Mouse (Mus musculus) ovary, adult 10 weeks (tissue): ENCODE results near the gene 1700020L24Rik. TPM values are rescaled to one million over a fixed set of nuclear protein-coding genes. Genes with fewer than 3 reads are reported as not detected.

Experiments used
- polyA plus RNA-seq: library from polyadenylated mRNA; stranded (reverse); fragments of 350-450 nt; fragmentation: Illumina TruSeq; extraction: RNeasy Lipid Tissue Mini Kit (QIAGEN cat#74804); gene quantifications from one replicate; pipeline ENCODE4 v1.2.3, GENCODE M21; 2014

The 1700020L24Rik gene
- not detected for polyA plus RNA-seq

GRCm38 (mm10) chr11:83437377-83437776 is at the start of gene 1700020L24Rik:
Gene 1700020L24Rik (plus strand): TSS chr11:83437677.

GRCm38 (mm10) chr11:83409087-83409754 is 28.3 kb upstream of the 1700020L24Rik start, which contains the start of gene Rasl10b:
Gene Rasl10b (plus strand): TSS chr11:83409137.

GRCm38 (mm10) chr11:83429355-83429754 is 8.1 kb upstream of the 1700020L24Rik start, which contains the start of gene Gas2l2:
Gene Gas2l2 (minus strand): TSS chr11:83429455.

GRCm38 (mm10) chr11:83462711-83463244 is 25.3 kb downstream of the 1700020L24Rik start, which contains the start of gene Mmp28:
Gene Mmp28 (minus strand): TSS chr11:83463071.

GRCm38 (mm10) chr11:83472324-83473234 is 35.1 kb downstream of the 1700020L24Rik start, which contains the start of gene Taf15:
Gene Taf15 (plus strand): TSS chr11:83473086.

Other genes starting within 250 kb of the 1700020L24Rik start
- gene Slfn3, start 246.3 kb upstream of the 1700020L24Rik start, polyA plus RNA-seq: 12.8 TPM
- 10.0 TPM for gene Slfn14, start 151.0 kb upstream of the 1700020L24Rik start, polyA plus RNA-seq
- gene Ap2b1, start 138.7 kb upstream of the 1700020L24Rik start, polyA plus RNA-seq: 69.3 TPM
- gene Pex12, start 135.1 kb upstream of the 1700020L24Rik start, polyA plus RNA-seq: 34.3 TPM
- not detected for gene Rasl10b, start 28.5 kb upstream of the 1700020L24Rik start, polyA plus RNA-seq
- gene Gas2l2, start 8.2 kb upstream of the 1700020L24Rik start, polyA plus RNA-seq: not detected
- 0.63 TPM for gene Mmp28, start 25.4 kb downstream of the 1700020L24Rik start, polyA plus RNA-seq
- 154 TPM for gene Taf15, start 35.4 kb downstream of the 1700020L24Rik start, polyA plus RNA-seq
- gene Heatr9, start 84.5 kb downstream of the 1700020L24Rik start, polyA plus RNA-seq: not detected
- 2.0 TPM for gene Ccl5, start 92.8 kb downstream of the 1700020L24Rik start, polyA plus RNA-seq
- 11.3 TPM for gene Ccl9, start 141.0 kb downstream of the 1700020L24Rik start, polyA plus RNA-seq
- 50.4 TPM for gene Ccl6, start 155.4 kb downstream of the 1700020L24Rik start, polyA plus RNA-seq
- not detected for gene Rpl9-ps1, start 207.9 kb downstream of the 1700020L24Rik start, polyA plus RNA-seq
- gene Ccl3, start 211.7 kb downstream of the 1700020L24Rik start, polyA plus RNA-seq: 2.3 TPM
- gene Ccl4, start 224.9 kb downstream of the 1700020L24Rik start, polyA plus RNA-seq: not detected